Mouse (Mus musculus) gastrocnemius, adult 8-10 months (tissue): ENCODE measurements at regions not wholly inside any gene's neighbourhood (a gene's known extent, or its start where the extent isn't known, plus 50 kb on each side); places are given as distances from the start of the nearest gene placed in this dataset.

Experiments used
- DNase-seq, 2 experiments: peaks; one replicate each; pipeline ENCODE4 v3.0.0; 2022; ENCODE audit warnings: low spot score in 2 of 2

- DNase-seq: peak; percentile 12 to 13
Observed at GRCm38 (mm10) chr11:35065959-35066414, 55.0 kb upstream of the Slit3 start.

GRCm38 (mm10) chr11:35057791-35058190 lies 63.2 kb upstream of the Slit3 start:
- no peak for DNase-seq

GRCm38 (mm10) chr11:35055496-35056125 lies 65.4 kb upstream of the Slit3 start:
- DNase-seq: no peak

GRCm38 (mm10) chr11:35053613-35053950 lies 67.4 kb upstream of the Slit3 start:
- no peak for DNase-seq

GRCm38 (mm10) chr11:35052856-35053612 lies 68.0 kb upstream of the Slit3 start:
- DNase-seq: no peak

- DNase-seq: no peak
Observed at GRCm38 (mm10) chr11:35049663-35050215, 71.3 kb upstream of the Slit3 start.

- DNase-seq: no peak
Observed at GRCm38 (mm10) chr11:35044659-35045058, 76.4 kb upstream of the Slit3 start.

- no peak for DNase-seq
Observed at GRCm38 (mm10) chr11:35024448-35024847, 96.6 kb upstream of the Slit3 start.

GRCm38 (mm10) chr11:35023813-35024212 lies 97.2 kb upstream of the Slit3 start:
- DNase-seq: no peak

- no peak for DNase-seq
Observed at GRCm38 (mm10) chr11:35021990-35022625, 98.9 kb upstream of the Slit3 start.

- DNase-seq: no peak
Observed at GRCm38 (mm10) chr11:35016998-35017397, 104.0 kb upstream of the Slit3 start.

GRCm38 (mm10) chr11:35011521-35012476 lies 109.2 kb upstream of the Slit3 start:
- no peak for DNase-seq

GRCm38 (mm10) chr11:35006773-35007567 lies 114.1 kb upstream of the Slit3 start:
- no peak for DNase-seq

- no peak for DNase-seq
Observed at GRCm38 (mm10) chr11:35005143-35005542, 115.9 kb upstream of the Slit3 start.

- DNase-seq: no peak
Observed at GRCm38 (mm10) chr11:35004431-35004830, 116.6 kb upstream of the Slit3 start.

GRCm38 (mm10) chr11:35003956-35004355 lies 117.1 kb upstream of the Slit3 start:
- DNase-seq: no peak

GRCm38 (mm10) chr11:34997906-34998305 lies 123.1 kb upstream of the Slit3 start:
- DNase-seq: no peak

- no peak for DNase-seq
Observed at GRCm38 (mm10) chr11:34995515-34995914, 125.5 kb upstream of the Slit3 start.

- DNase-seq: no peak
Observed at GRCm38 (mm10) chr11:34982775-34983457, 138.1 kb upstream of the Slit3 start.

GRCm38 (mm10) chr11:34980210-34980609 lies 140.8 kb upstream of the Slit3 start:
- peak in 1 of 2 experiments; percentile 14 for DNase-seq
